Mouse (Mus musculus): Measurements from ENCODE around the gene Gm26602. TPM values are rescaled to one million over a fixed set of nuclear protein-coding genes. Genes with fewer than 3 reads are reported as not detected.
A peak's percentile ranks its signal among the peaks of the same experiment; 100 is the strongest.

Gm26602 gene
- polyA plus RNA-seq, 1 experiment from 2014 or later, result 5.9 TPM

DNA sequence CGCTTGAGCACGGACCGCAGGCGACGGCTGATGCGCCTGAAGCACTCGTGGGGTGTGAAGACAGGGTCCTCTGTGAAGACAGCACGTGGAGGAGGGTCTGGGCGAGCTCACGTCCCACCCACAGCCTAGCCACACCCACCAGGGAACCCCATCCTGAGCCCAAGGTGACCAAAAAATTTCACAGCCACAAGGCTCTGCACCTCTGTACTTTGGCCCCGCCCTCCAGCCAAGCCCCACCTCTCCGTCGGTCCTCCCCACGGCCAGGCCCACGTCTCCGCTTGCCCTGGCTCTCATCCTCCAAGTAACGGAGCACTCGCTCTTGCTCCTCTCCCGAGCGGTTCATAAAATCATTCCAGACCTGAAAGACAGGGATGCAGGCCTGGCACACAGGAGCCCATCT is 1.8 kb downstream of the Gm26602 start:
- Histone ChIP-seq H3K9ac (replicated peaks; ENCODE audit: low read depth, low read length) (no peak overlapping the region), H3K4me1 (ENCODE audit: control insufficient read depth, insufficient read depth, low read length) (peaks cover 26% of the 10 kb centered on the region), H3K27me3 (ENCODE audit: control insufficient read depth, insufficient read depth, low read length) (peaks cover under 1% of the 10 kb centered on the region; the same call in 1 of the 2 replicates), H3K36me3 (ENCODE audit: control insufficient read depth, insufficient read depth, low read length) (peaks cover 9% of the 10 kb centered on the region; the same call in 1 of the 2 replicates), H3K4me2 (ENCODE audit: low read depth, low read length) (no peak overlapping the region), H3K9me3 (ENCODE audit: control insufficient read depth, low read length) (no peaks in the 10 kb centered on the region), H3K27ac (ENCODE audit: low read depth, low read length) (no peak overlapping the region), H3K4me3 (ENCODE audit: low read depth, low read length) (no peak overlapping the region)
- WGBS, result 66% methylated on average over 20 of the region's 20 CpGs
- ATAC-seq (ENCODE audit: low read depth), result no peak

DNA sequence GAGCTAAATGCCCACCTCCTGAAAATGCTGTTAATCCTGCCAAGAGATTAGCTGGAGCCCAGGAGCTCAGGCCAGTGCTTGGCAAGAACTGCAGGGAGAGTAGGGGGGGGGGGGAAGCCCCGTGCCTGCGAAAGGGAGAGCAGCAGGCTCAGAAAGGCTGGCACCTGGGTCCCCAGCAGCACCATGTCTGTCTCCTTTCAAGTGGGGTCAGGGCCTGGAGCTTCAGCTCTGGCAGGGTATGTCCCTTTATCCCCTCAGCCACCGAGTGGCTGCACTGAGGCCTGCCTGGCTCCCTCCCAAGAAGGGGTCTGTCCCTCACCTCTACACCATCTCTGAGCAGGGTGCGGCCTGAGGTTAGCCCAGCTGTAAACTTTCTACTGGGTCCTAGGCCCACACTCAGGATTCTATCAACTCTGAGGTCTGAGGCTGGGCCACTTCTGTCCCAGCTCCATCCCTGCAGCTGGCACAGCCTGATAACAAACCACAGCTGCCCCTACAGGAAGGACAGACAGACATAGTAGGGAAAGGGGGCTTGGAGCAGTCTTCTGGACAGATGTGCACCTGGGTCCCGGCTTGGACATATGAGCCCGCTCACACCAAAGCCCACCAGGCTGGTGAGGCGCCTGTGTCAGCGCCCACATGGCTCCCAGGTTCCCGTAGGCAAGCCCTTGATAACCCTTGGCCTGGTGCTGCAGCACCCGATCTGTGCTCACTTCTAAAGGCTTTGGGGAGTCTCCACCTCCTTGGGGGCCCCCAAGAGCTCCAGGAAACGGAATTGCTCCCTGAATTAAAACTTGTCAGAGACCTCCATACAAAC is 3.7 kb downstream of the Gm26602 start:
- H3K9me3 ChIP-seq (ENCODE audit: control insufficient read depth, low read length), result no peaks in the 10 kb centered on the region
- ATAC-seq (ENCODE audit: low read depth), result no peak
- H3K4me2 ChIP-seq (ENCODE audit: low read depth, low read length), result no peak overlapping the region
- peaks cover 25% of the 10 kb centered on the region for H3K4me1 ChIP-seq (ENCODE audit: control insufficient read depth, insufficient read depth, low read length)
- peaks cover 9% of the 10 kb centered on the region; the same call in 1 of the 2 replicates for H3K36me3 ChIP-seq (ENCODE audit: control insufficient read depth, insufficient read depth, low read length)
- no peak overlapping the region for H3K9ac ChIP-seq (replicated peaks; ENCODE audit: low read depth, low read length)
- WGBS, result 74% methylated on average over 10 of the region's 11 CpGs
- no peak overlapping the region for H3K27ac ChIP-seq (ENCODE audit: low read depth, low read length)
- H3K27me3 ChIP-seq (ENCODE audit: control insufficient read depth, insufficient read depth, low read length), result peaks cover 19% of the 10 kb centered on the region
- no peak overlapping the region for H3K4me3 ChIP-seq (ENCODE audit: low read depth, low read length)

DNA sequence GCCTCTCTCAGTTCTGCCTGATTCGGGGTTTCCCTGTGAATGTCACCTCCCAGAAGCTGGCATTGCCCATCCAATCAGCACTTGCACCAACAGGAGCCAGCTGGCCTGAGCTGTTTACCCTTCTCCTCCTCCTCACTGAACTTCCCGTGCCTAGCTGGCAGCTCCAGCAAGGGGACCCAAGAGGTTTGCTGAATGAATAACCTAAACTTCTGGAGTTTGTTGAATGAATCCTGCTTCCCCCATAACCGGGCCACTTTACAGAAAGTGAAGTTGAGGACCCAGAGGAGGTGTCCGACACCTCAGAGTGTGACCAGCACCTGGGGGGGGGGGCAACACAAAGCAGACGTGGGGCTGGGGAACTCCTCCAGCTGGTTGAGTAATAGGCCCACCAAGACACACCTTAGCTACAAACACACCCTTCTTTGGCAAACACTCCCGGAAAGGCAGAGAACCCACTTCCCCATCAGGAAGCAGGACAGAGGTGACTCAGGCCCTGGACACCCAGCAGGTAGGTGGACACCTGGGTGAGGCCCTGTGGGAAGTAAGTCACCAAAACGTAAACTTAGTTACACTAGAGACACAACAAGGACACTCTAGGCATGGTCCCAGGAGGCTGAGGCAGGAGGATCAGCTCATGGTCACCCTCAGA is 4.4 kb downstream of the Gm26602 start:
- WGBS, result 70% methylated on average over 7 of the region's 7 CpGs
- ATAC-seq (ENCODE audit: low read depth), result no peak
- peaks cover 23% of the 10 kb centered on the region for H3K4me1 ChIP-seq (ENCODE audit: control insufficient read depth, insufficient read depth, low read length)
- peak overlapping the region; percentile 71; the same call in 1 of the 2 replicates for H3K4me3 ChIP-seq (ENCODE audit: low read depth, low read length)
- no peaks in the 10 kb centered on the region for H3K9me3 ChIP-seq (ENCODE audit: control insufficient read depth, low read length)
- peak overlapping the region; percentile 95; the same call in 1 of the 2 replicates for H3K4me2 ChIP-seq (ENCODE audit: low read depth, low read length)
- no peak overlapping the region for H3K27ac ChIP-seq (ENCODE audit: low read depth, low read length)
- peaks cover 27% of the 10 kb centered on the region for H3K27me3 ChIP-seq (ENCODE audit: control insufficient read depth, insufficient read depth, low read length)
- peaks cover 9% of the 10 kb centered on the region; the same call in 1 of the 2 replicates for H3K36me3 ChIP-seq (ENCODE audit: control insufficient read depth, insufficient read depth, low read length)
- H3K9ac ChIP-seq (replicated peaks; ENCODE audit: low read depth, low read length), result no peak overlapping the region

GRCm38 (mm10) chr10:79916081-79916480 is 5.4 kb downstream of the Gm26602 start:
- Histone ChIP-seq H3K27me3 (ENCODE audit: control insufficient read depth, insufficient read depth, low read length) (peaks cover 37% of the 10 kb centered on the region), H3K36me3 (ENCODE audit: control insufficient read depth, insufficient read depth, low read length) (peaks cover 6% of the 10 kb centered on the region; the same call in 1 of the 2 replicates), H3K4me3 (ENCODE audit: low read depth, low read length) (peak overlapping the region; percentile 71), H3K4me1 (ENCODE audit: control insufficient read depth, insufficient read depth, low read length) (peaks cover 25% of the 10 kb centered on the region), H3K9me3 (ENCODE audit: control insufficient read depth, low read length) (no peaks in the 10 kb centered on the region), H3K4me2 (ENCODE audit: low read depth, low read length) (peak overlapping the region; percentile 95), H3K9ac (replicated peaks; ENCODE audit: low read depth, low read length) (peak overlapping the region; percentile 98), H3K27ac (ENCODE audit: low read depth, low read length) (peak overlapping the region; percentile 82; the same call in 1 of the 2 replicates)
- 12% methylated on average over 8 of the region's 8 CpGs for WGBS
- no peak for ATAC-seq (ENCODE audit: low read depth)

DNA sequence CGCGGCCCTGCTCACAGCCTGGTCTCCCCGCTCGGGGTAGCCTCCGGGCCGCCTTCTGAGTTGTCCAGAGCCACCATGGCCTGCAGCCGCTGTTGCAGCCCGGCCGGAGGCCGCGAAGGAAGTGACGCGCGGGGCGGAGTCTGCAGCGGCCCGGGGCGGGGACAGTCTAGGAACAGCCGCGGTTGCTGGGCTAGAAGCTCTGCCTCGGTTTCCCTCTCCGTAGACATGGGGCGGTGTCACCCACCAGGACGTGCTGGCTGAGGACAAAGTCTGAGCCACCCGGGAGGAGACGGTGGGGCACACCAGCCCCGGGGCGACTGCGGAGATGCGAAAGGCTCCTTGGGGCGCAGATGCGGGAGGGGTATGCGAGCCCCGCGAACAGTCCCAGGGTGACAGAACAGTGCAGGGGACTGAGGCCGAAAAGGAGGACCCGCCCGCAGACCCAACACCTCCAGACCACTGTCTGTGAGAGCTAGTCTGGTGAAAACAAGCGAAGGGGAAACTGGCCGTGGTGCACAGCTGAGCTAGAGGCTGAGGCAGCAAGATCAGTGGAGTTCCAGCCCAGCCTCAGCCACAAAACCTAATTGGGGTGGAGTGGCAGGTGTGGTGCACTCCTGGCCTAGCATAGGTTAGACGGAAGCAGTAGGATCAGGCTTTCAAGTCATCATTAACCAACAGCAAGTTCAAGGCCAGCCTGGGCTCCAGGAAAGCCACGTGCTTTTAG is 6.3 kb downstream of the Gm26602 start, which contains the start of gene Kiss1r:
Kiss1r (plus strand) TSS at position 164 of the 724 bp plus-strand sequence.
- no peaks in the 10 kb centered on the region for H3K36me3 ChIP-seq (ENCODE audit: control insufficient read depth, insufficient read depth, low read length)
- no peaks in the 10 kb centered on the region for H3K9me3 ChIP-seq (ENCODE audit: control insufficient read depth, low read length)
- H3K27me3 ChIP-seq (ENCODE audit: control insufficient read depth, insufficient read depth, low read length), result peaks cover 45% of the 10 kb centered on the region
- peaks cover 25% of the 10 kb centered on the region for H3K4me1 ChIP-seq (ENCODE audit: control insufficient read depth, insufficient read depth, low read length)
- H3K4me2 ChIP-seq (ENCODE audit: low read depth, low read length), result peak within 1 kb of the TSS; percentile 95
- H3K9ac ChIP-seq (replicated peaks; ENCODE audit: low read depth, low read length), result peak within 1 kb of the TSS; percentile 98
- peak within 1 kb of the TSS; percentile 71 for H3K4me3 ChIP-seq (ENCODE audit: low read depth, low read length)
- ATAC-seq (ENCODE audit: low read depth), result peak; percentile 86
- H3K27ac ChIP-seq (ENCODE audit: low read depth, low read length), result peak within 1 kb of the TSS; percentile 82
- WGBS, result 1% methylated on average over 42 of the region's 42 CpGs

DNA sequence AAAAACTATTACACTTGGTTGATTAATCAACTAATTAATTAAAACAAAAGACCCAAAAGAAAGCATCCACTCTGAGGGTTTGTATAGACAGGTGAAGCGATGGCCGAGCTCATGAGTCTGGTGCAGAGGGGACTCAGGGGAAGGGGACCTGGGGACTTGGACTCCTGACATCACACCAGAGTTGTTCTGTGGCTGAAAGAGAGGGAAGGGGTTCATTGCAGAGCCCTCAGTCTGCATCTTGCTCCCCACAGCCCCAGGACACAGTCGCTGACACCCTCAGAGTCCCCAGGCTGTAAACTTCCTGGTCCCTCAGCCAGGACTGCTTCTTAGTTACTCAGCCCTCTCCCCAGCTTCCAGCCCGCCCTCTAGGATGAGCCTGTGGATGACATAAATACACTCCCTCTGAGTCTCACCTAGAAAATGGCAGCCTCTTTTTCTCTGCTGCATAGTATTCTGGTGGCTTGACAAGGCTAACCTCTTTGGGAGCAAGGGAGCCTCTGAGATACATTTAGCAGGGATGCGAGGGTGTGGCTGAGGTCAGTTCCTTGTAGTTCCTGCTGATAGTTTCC is 7.0 kb downstream of the Gm26602 start:
- no peak overlapping the region for H3K27ac ChIP-seq (ENCODE audit: low read depth, low read length)
- H3K36me3 ChIP-seq (ENCODE audit: control insufficient read depth, insufficient read depth, low read length), result no peaks in the 10 kb centered on the region
- peak overlapping the region; percentile 95 for H3K4me2 ChIP-seq (ENCODE audit: low read depth, low read length)
- H3K4me3 ChIP-seq (ENCODE audit: low read depth, low read length), result peak overlapping the region; percentile 71; the same call in 1 of the 2 replicates
- peaks cover 25% of the 10 kb centered on the region for H3K4me1 ChIP-seq (ENCODE audit: control insufficient read depth, insufficient read depth, low read length)
- no peak for ATAC-seq (ENCODE audit: low read depth)
- peaks cover 51% of the 10 kb centered on the region for H3K27me3 ChIP-seq (ENCODE audit: control insufficient read depth, insufficient read depth, low read length)
- WGBS, result 72% methylated on average over 5 of the region's 5 CpGs
- peak overlapping the region; percentile 98 for H3K9ac ChIP-seq (replicated peaks; ENCODE audit: low read depth, low read length)
- H3K9me3 ChIP-seq (ENCODE audit: control insufficient read depth, low read length), result no peaks in the 10 kb centered on the region

DNA sequence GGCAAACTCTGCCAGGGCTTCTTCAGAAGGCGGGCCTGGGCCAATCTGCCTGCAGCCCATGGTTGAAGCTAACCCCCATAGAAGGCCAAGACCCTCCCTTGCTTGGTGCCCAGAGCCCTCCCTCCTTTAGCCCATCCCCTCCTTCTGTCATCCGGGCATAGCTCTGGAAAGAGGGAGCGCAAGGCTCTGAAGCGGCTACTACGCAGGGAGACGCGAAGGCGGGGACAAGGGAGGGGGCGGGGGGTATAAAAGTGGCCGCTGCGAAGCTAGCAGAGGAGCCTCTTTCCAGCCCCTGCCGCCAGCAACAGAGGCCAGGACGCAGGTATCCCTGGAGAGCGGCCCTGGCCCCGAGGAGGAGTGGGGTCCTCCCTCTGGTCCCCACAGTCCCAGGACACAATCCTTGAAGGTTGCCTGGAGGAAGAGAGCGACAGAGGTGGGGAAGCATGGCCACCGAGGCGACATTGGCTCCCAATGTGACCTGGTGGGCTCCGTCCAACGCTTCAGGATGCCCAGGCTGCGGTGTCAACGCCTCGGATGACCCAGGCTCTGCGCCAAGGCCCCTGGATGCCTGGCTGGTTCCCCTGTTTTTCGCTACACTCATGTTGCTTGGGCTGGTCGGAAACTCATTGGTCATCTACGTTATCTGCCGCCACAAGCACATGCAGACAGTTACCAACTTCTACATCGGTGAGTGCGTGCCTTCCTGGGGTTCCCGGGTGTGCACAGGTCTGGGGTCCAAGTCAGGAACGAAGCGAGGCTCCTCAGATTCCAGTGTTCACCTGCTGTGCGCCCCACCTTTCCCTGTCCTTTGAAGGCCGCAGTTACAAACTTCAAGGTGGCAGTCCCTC is 7.8 kb downstream of the Gm26602 start:
- Histone ChIP-seq H3K9ac (replicated peaks; ENCODE audit: low read depth, low read length) (no peak overlapping the region), H3K4me1 (ENCODE audit: control insufficient read depth, insufficient read depth, low read length) (peaks cover 25% of the 10 kb centered on the region), H3K4me3 (ENCODE audit: low read depth, low read length) (peak overlapping the region; percentile 9; the same call in 1 of the 2 replicates), H3K27ac (ENCODE audit: low read depth, low read length) (no peak overlapping the region), H3K9me3 (ENCODE audit: control insufficient read depth, low read length) (no peaks in the 10 kb centered on the region), H3K4me2 (ENCODE audit: low read depth, low read length) (peak overlapping the region; percentile 8; the same call in 1 of the 2 replicates), H3K36me3 (ENCODE audit: control insufficient read depth, insufficient read depth, low read length) (no peaks in the 10 kb centered on the region), H3K27me3 (ENCODE audit: control insufficient read depth, insufficient read depth, low read length) (peaks cover 60% of the 10 kb centered on the region)
- ATAC-seq (ENCODE audit: low read depth), result no peak
- 2% methylated on average over 35 of the region's 35 CpGs for WGBS

Measured in neural tube, embryonic 14.5 days (tissue).